Mouse (Mus musculus): ENCODE measurements around the gene Hal. TPM values are rescaled to one million over a fixed set of nuclear protein-coding genes. Genes with fewer than 3 reads are reported as not detected.

Gene Hal
- total and polyA plus RNA-seq, 2 experiments from 2014 or later = not detected

DNA sequence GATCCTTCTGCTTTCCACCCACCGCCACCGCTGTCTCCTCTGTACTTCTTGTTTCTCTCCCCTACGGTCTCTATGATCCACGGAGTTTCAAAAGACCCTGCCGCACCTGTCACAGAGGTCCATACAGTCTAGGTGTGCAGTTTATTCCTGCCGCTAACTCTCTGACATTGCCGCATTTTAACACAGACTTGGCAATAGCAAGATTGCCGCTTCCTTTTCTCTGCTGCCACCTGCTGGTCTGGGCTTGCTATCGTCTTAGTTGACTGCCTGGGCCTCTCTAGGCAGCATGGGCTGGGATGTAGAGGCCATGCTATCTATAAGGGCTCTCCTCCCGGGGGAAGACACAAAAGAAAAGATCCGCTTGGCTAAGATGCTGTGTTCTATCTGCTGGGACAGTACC lies 17.2 kb upstream of the Hal start:
- peak; percentile 96 for TF ChIP-seq CTCF (IDR thresholded peaks at IDR 0.05; ENCODE audit: low read depth)
- TF ChIP-seq EP300 (IDR thresholded peaks at IDR 0.05; ENCODE audit: low read depth) = no peak
- ATAC-seq (ENCODE audit: insufficient read depth, low read depth) (peak; percentile 72), DNase-seq (ENCODE audit: low spot score) (peak; percentile 79)
- Histone ChIP-seq H3K27me3 (ENCODE audit: control insufficient read depth, insufficient read depth, low read length) (no peaks in the 10 kb centered on the region), H3K36me3 (replicated peaks; ENCODE audit: control insufficient read depth, insufficient read depth, low read length) (peaks cover 91% of the 10 kb centered on the region), H3K4me3 (ENCODE audit: low read depth, low read length) (no peak overlapping the region), H3K4me1 (ENCODE audit: control insufficient read depth, insufficient read depth) (no peaks in the 10 kb centered on the region), H3K27ac (ENCODE audit: low read depth) (no peak overlapping the region), H3K4me2 (ENCODE audit: low read depth, low read length) (no peak overlapping the region), H3K9ac (replicated peaks; ENCODE audit: low read depth, low read length) (no peak overlapping the region), H3K9me3 (replicated peaks; ENCODE audit: control insufficient read depth, low read length) (no peaks in the 10 kb centered on the region)
- WGBS = 42% methylated on average over 11 of the region's 11 CpGs

DNA sequence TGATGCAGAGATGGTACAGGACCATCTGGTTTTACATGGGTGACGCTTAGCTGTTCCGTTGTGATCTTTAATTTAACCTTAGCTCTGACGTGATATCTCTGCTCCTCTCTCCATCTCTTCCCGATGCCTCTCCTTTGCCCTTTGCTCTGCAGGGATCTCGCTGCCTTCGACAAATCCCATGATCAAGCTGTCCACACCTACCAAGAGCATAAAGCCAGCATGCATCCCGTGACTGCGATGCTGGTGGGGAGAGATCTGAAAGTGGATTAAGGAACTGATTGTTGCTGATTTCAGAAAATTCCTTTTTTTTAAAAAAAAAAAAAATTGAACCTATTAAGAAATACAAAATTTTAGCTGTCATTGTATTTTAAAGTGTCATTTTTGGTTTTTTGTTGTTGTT lies 4.1 kb upstream of the Hal start:
- Histone ChIP-seq H3K27ac (ENCODE audit: low read depth) (no peak overlapping the region), H3K4me2 (ENCODE audit: low read depth, low read length) (no peak overlapping the region), H3K36me3 (replicated peaks; ENCODE audit: control insufficient read depth, insufficient read depth, low read length) (peaks cover 57% of the 10 kb centered on the region), H3K9ac (replicated peaks; ENCODE audit: low read depth, low read length) (no peak overlapping the region), H3K4me3 (ENCODE audit: low read depth, low read length) (no peak overlapping the region), H3K27me3 (ENCODE audit: control insufficient read depth, insufficient read depth, low read length) (no peaks in the 10 kb centered on the region), H3K4me1 (ENCODE audit: control insufficient read depth, insufficient read depth) (no peaks in the 10 kb centered on the region), H3K9me3 (replicated peaks; ENCODE audit: control insufficient read depth, low read length) (no peaks in the 10 kb centered on the region)
- TF ChIP-seq EP300 (IDR thresholded peaks at IDR 0.05; ENCODE audit: low read depth) (no peak), CTCF (IDR thresholded peaks at IDR 0.05; ENCODE audit: low read depth) (no peak)
- no peak for ATAC-seq (ENCODE audit: insufficient read depth, low read depth)
- 71% methylated on average over 8 of the region's 8 CpGs for WGBS
- no peak for DNase-seq (ENCODE audit: low spot score)

DNA sequence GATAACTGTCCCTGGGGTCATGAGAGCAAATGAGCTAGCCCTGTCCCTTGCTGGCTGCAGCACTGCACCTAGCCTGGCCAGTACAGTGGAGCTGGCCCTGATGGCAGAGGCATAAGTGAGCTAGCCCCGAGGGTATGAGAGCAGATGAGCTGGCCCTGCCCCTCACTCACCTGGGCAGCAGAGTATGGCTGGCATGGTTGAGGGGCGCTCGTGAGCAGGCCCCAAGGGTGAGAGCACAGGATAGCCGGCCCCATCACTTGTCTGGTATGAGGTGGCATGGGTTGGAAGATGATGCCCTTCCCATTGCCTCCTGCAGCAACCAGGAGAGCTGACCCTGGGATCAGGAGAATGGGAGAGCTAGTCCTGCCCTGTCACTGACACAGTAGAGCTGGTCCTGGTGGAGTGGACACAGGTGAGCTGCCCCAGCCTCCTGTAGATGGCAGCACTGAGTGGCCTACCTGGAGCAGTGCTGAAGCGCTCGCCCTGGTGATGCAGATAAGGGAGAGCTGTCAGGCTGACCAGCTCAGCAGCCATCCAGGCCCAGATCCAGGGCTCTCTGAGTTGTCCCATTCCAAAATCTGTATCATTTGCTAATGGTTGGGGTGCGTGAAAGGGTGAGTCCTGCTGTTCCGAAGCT lies 3.4 kb upstream of the Hal start:
- WGBS = 75% methylated on average over 8 of the region's 8 CpGs
- H3K9ac ChIP-seq (replicated peaks; ENCODE audit: low read depth, low read length) = no peak overlapping the region
- peaks cover 51% of the 10 kb centered on the region for H3K36me3 ChIP-seq (replicated peaks; ENCODE audit: control insufficient read depth, insufficient read depth, low read length)
- no peaks in the 10 kb centered on the region for H3K27me3 ChIP-seq (ENCODE audit: control insufficient read depth, insufficient read depth, low read length)
- peak; percentile 39; the same call in 1 of the 2 replicates for ATAC-seq (ENCODE audit: insufficient read depth, low read depth)
- H3K4me1 ChIP-seq (ENCODE audit: control insufficient read depth, insufficient read depth) = no peaks in the 10 kb centered on the region
- no peaks in the 10 kb centered on the region for H3K9me3 ChIP-seq (replicated peaks; ENCODE audit: control insufficient read depth, low read length)
- TF ChIP-seq CTCF (IDR thresholded peaks at IDR 0.05; ENCODE audit: low read depth) (peak; percentile 46), EP300 (IDR thresholded peaks at IDR 0.05; ENCODE audit: low read depth) (no peak)
- H3K4me3 ChIP-seq (ENCODE audit: low read depth, low read length) = no peak overlapping the region
- no peak overlapping the region for H3K27ac ChIP-seq (ENCODE audit: low read depth)
- no peak for DNase-seq (ENCODE audit: low spot score)
- H3K4me2 ChIP-seq (ENCODE audit: low read depth, low read length) = no peak overlapping the region

DNA sequence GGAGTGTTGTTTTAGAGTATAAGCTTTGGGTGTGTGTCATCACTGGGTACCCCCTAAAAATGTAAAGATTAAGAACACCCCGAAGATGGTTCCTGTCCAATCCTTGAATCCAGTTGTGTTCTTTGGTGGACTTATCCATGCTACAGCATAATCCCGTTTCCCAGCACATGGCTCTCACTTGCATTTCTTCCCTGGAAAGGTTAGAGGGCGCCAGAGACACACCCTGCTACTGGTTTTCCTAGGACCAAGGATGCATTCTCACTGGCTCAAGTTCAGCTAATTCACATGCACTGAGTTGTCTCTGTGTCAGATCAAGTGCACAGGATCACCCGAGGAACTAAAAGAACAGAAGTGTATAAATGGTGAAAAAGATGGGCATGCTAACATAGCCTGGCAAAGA lies 1.9 kb upstream of the Hal start:
- Histone ChIP-seq H3K4me3 (ENCODE audit: low read depth, low read length) (no peak overlapping the region), H3K36me3 (replicated peaks; ENCODE audit: control insufficient read depth, insufficient read depth, low read length) (peaks cover 36% of the 10 kb centered on the region), H3K27ac (ENCODE audit: low read depth) (no peak overlapping the region), H3K4me2 (ENCODE audit: low read depth, low read length) (no peak overlapping the region), H3K9me3 (replicated peaks; ENCODE audit: control insufficient read depth, low read length) (no peaks in the 10 kb centered on the region), H3K4me1 (ENCODE audit: control insufficient read depth, insufficient read depth) (no peaks in the 10 kb centered on the region), H3K9ac (replicated peaks; ENCODE audit: low read depth, low read length) (no peak overlapping the region), H3K27me3 (ENCODE audit: control insufficient read depth, insufficient read depth, low read length) (no peaks in the 10 kb centered on the region)
- 24% methylated on average over 4 of the region's 4 CpGs for WGBS
- DNase-seq (ENCODE audit: low spot score) (peak; percentile 62), ATAC-seq (ENCODE audit: insufficient read depth, low read depth) (peak; percentile 53; the same call in 1 of the 2 replicates)
- peak; percentile 76 for TF ChIP-seq CTCF (IDR thresholded peaks at IDR 0.05; ENCODE audit: low read depth)
- TF ChIP-seq EP300 (IDR thresholded peaks at IDR 0.05; ENCODE audit: low read depth) = no peak

DNA sequence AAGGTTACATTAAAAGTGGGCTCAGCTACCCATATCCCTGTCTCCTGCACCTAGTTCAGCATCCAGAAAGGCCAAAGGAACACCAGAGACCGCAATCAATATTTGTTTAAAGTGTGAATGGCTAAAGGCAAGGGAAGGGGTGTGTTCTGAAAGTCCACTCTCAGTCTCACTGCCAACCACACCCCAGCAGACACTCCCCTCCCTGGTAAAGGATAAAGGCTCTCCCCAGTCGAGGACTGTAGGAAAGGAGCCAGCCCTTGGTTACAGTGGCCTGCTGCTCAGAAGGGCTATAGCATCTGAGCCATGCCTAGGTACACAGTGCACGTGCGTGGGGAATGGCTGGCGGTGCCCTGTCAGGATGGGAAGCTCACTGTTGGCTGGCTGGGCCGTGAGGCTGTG lies 259 bp downstream of the Hal start:
- H3K9me3 ChIP-seq (replicated peaks; ENCODE audit: control insufficient read depth, low read length) = no peaks in the 10 kb centered on the region
- DNase-seq (ENCODE audit: low spot score) = no peak
- WGBS = 65% methylated on average over 6 of the region's 6 CpGs
- no peak overlapping the region for H3K27ac ChIP-seq (ENCODE audit: low read depth)
- no peak overlapping the region for H3K9ac ChIP-seq (replicated peaks; ENCODE audit: low read depth, low read length)
- H3K36me3 ChIP-seq (replicated peaks; ENCODE audit: control insufficient read depth, insufficient read depth, low read length) = peaks cover 14% of the 10 kb centered on the region
- H3K4me3 ChIP-seq (ENCODE audit: low read depth, low read length) = no peak overlapping the region
- H3K4me2 ChIP-seq (ENCODE audit: low read depth, low read length) = no peak overlapping the region
- H3K4me1 ChIP-seq (ENCODE audit: control insufficient read depth, insufficient read depth) = no peaks in the 10 kb centered on the region
- no peaks in the 10 kb centered on the region for H3K27me3 ChIP-seq (ENCODE audit: control insufficient read depth, insufficient read depth, low read length)
- ATAC-seq (ENCODE audit: insufficient read depth, low read depth) = no peak
- TF ChIP-seq EP300 (IDR thresholded peaks at IDR 0.05; ENCODE audit: low read depth) = no peak
- TF ChIP-seq CTCF (IDR thresholded peaks at IDR 0.05; ENCODE audit: low read depth) = no peak

DNA sequence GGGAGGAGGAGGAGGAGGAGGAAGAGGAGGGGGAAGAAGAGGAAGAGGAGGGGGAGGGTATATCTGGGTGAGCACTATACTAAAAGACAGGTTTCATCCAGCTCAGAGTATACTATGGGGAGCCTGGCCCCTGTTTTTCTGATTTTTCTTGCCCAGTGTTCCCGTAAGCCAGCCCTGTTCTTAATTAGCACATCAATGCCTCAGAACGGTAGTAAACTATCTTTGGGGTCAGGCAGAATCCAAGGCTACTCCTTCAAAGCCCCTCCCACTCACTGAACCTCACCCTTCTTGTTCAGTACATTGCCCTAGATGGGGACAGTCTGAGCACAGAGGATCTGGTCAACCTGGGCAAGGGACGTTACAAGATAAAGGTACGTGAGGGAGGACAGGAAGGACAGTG lies 1.9 kb downstream of the Hal start:
- no peaks in the 10 kb centered on the region for H3K27me3 ChIP-seq (ENCODE audit: control insufficient read depth, insufficient read depth, low read length)
- WGBS = 36% methylated on average over 4 of the region's 4 CpGs
- H3K4me1 ChIP-seq (ENCODE audit: control insufficient read depth, insufficient read depth) = no peaks in the 10 kb centered on the region
- H3K4me3 ChIP-seq (ENCODE audit: low read depth, low read length) = no peak overlapping the region
- H3K36me3 ChIP-seq (replicated peaks; ENCODE audit: control insufficient read depth, insufficient read depth, low read length) = peaks cover 2% of the 10 kb centered on the region; the same call in 1 of the 2 replicates
- H3K9ac ChIP-seq (replicated peaks; ENCODE audit: low read depth, low read length) = no peak overlapping the region
- no peaks in the 10 kb centered on the region for H3K9me3 ChIP-seq (replicated peaks; ENCODE audit: control insufficient read depth, low read length)
- TF ChIP-seq CTCF (IDR thresholded peaks at IDR 0.05; ENCODE audit: low read depth) (no peak), EP300 (IDR thresholded peaks at IDR 0.05; ENCODE audit: low read depth) (no peak)
- DNase-seq (ENCODE audit: low spot score) (no peak), ATAC-seq (ENCODE audit: insufficient read depth, low read depth) (no peak)
- H3K27ac ChIP-seq (ENCODE audit: low read depth) = no peak overlapping the region
- H3K4me2 ChIP-seq (ENCODE audit: low read depth, low read length) = no peak overlapping the region

All from heart, postnatal 0 days (tissue).